Mouse (Mus musculus) thymus, adult 2 months (tissue): ENCODE results near the gene Ccdc9b. TPM values are rescaled to one million over a fixed set of nuclear protein-coding genes. Genes with fewer than 3 reads are reported as not detected.

Experiments used
- DNase-seq: peaks from one replicate; pipeline ENCODE4 v3.0.0; 2021
- H3K27ac ChIP-seq: fragments of 200-500 bp; 2 replicates; pipeline ENCODE4 v1.5.1; 2012; ENCODE audit warnings: low read length, control low read depth; ENCODE audit not compliant: control insufficient read depth, insufficient read depth
- H3K27me3 ChIP-seq: fragments of 200-500 bp; 2 replicates; pipeline ENCODE4 v1.6.1; 2012; ENCODE audit warnings: mild to moderate bottlenecking, low read length, moderate library complexity, mixed read lengths; ENCODE audit not compliant: control insufficient read depth, insufficient read depth
- H3K36me3 ChIP-seq: fragments of 200-500 bp; 2 replicates; pipeline ENCODE4 v1.6.1; 2012; ENCODE audit warnings: mild to moderate bottlenecking, low read length, moderate library complexity; ENCODE audit not compliant: control insufficient read depth, insufficient read depth
- H3K4me1 ChIP-seq: fragments of 200-500 bp; replicated peaks from 2 replicates; pipeline ENCODE4 v1.6.1; 2012; ENCODE audit warnings: low read length; ENCODE audit not compliant: control insufficient read depth, insufficient read depth
- H3K4me3 ChIP-seq: fragments of 200-500 bp; 2 replicates; pipeline ENCODE4 v1.5.1; 2012; ENCODE audit warnings: mild to moderate bottlenecking, low read length, control low read depth, moderate library complexity; ENCODE audit not compliant: control insufficient read depth, insufficient read depth
- CTCF ChIP-seq: fragments of 200-500 bp; IDR thresholded peaks from 2 replicates; pipeline ENCODE4 v1.5.1; 2012; ENCODE audit warnings: mild to moderate bottlenecking, control low read depth, low read length, moderate library complexity, borderline replicate concordance; ENCODE audit not compliant: control insufficient read depth, poor library complexity, insufficient read depth; ENCODE audit errors: extremely low read depth
- POLR2A ChIP-seq: fragments of 200-500 bp; IDR thresholded peaks from 2 replicates; pipeline ENCODE4 v1.6.1; 2012; ENCODE audit warnings: mild to moderate bottlenecking, low read length, control low read depth, moderate library complexity; ENCODE audit not compliant: control insufficient read depth, poor library complexity, insufficient read depth; ENCODE audit errors: extremely low read depth
- WGBS: fragments of 180-500 bp; shearing (Covaris S2); methylation state at CpG from one replicate; pipeline ENCODE4 v1.1.7; 2018; 5-methylcytosine and 5-hydroxymethylcytosine counted together
- polyA plus RNA-seq: library from polyadenylated mRNA; depleted of rRNA; stranded (reverse); fragments of >200 nt; gene quantifications from 2 replicates; pipeline ENCODE4 v1.2.3, GENCODE M21; 2012; rRNA removed

Ccdc9b gene
- polyA plus RNA-seq, 1 experiment: 1.8 TPM

GRCm38 (mm10) chr2:118711038-118711494 is 51.4 kb downstream of the Ccdc9b start:
- peak overlapping the region; percentile 23 for H3K4me3 ChIP-seq
- H3K27ac ChIP-seq: no peak overlapping the region
- no peaks in the 10 kb centered on the region; the same call in 1 of the 2 replicates for H3K27me3 ChIP-seq
- H3K36me3 ChIP-seq: no peaks in the 10 kb centered on the region
- WGBS: 32% methylated on average over 36 of the region's 36 CpGs
- TF ChIP-seq CTCF (no peak), POLR2A (no peak)
- no peak for DNase-seq
- H3K4me1 ChIP-seq: peaks cover 22% of the 10 kb centered on the region

GRCm38 (mm10) chr2:118709655-118710221 is 52.7 kb downstream of the Ccdc9b start:
- Histone ChIP-seq H3K4me1 (peaks cover 22% of the 10 kb centered on the region), H3K4me3 (no peak overlapping the region), H3K36me3 (no peaks in the 10 kb centered on the region), H3K27ac (no peak overlapping the region), H3K27me3 (peaks cover 2% of the 10 kb centered on the region; the same call in 1 of the 2 replicates)
- TF ChIP-seq CTCF: no peak
- DNase-seq: no peak
- 79% methylated on average over 4 of the region's 4 CpGs for WGBS

- no peak for TF ChIP-seq POLR2A
- no peak for TF ChIP-seq CTCF
- no peak for DNase-seq
- Histone ChIP-seq H3K27ac (no peak overlapping the region), H3K4me3 (no peak overlapping the region), H3K27me3 (peaks cover 14% of the 10 kb centered on the region), H3K36me3 (no peaks in the 10 kb centered on the region), H3K4me1 (peaks cover 33% of the 10 kb centered on the region)
- 94% methylated on average over 4 of the region's 4 CpGs for WGBS
Observed at GRCm38 (mm10) chr2:118708472-118708871, 54.0 kb downstream of the Ccdc9b start.

GRCm38 (mm10) chr2:118706436-118706835 is 56.0 kb downstream of the Ccdc9b start:
- 11% methylated on average over 6 of the region's 6 CpGs for WGBS
- DNase-seq: no peak
- Histone ChIP-seq H3K36me3 (no peaks in the 10 kb centered on the region), H3K4me1 (peaks cover 39% of the 10 kb centered on the region), H3K27me3 (peaks cover 28% of the 10 kb centered on the region), H3K4me3 (no peak overlapping the region), H3K27ac (no peak overlapping the region)
- TF ChIP-seq POLR2A (no peak), CTCF (no peak)

Other genes starting within 250 kb of the Ccdc9b start
- gene Bmf, start 213.0 kb downstream of the Ccdc9b start, polyA plus RNA-seq: 67.3 and 80.9 TPM in 2 replicates
- 42.0 and 53.7 TPM in 2 replicates for gene Bub1b, start 164.4 kb downstream of the Ccdc9b start, polyA plus RNA-seq
- 4.3 and 4.7 TPM in 2 replicates for gene Pak6, start 99.4 kb downstream of the Ccdc9b start, polyA plus RNA-seq
- gene Ankrd63, start 58.7 kb downstream of the Ccdc9b start, polyA plus RNA-seq: 0.20 and 0.27 TPM in 2 replicates
- gene Plcb2, start 34.2 kb downstream of the Ccdc9b start, polyA plus RNA-seq: 79.9 and 94.4 TPM in 2 replicates
- gene Inafm2, start 16.9 kb downstream of the Ccdc9b start, polyA plus RNA-seq: 18.9 and 25.7 TPM in 2 replicates
- 3.3 and 4.9 TPM in 2 replicates for gene Phgr1, start 10.1 kb upstream of the Ccdc9b start, polyA plus RNA-seq
- 0.36 and 0.41 TPM in 2 replicates for gene Disp2, start 17.1 kb upstream of the Ccdc9b start, polyA plus RNA-seq
- 19.4 and 22.8 TPM in 2 replicates for gene Knstrn, start 51.3 kb upstream of the Ccdc9b start, polyA plus RNA-seq
- gene Ivd, start 99.3 kb upstream of the Ccdc9b start, polyA plus RNA-seq: 48.3 and 50.6 TPM in 2 replicates
- gene Bahd1, start 137.7 kb upstream of the Ccdc9b start, polyA plus RNA-seq: 38.7 and 40.0 TPM in 2 replicates
- 9.0 and 10.3 TPM in 2 replicates for gene Chst14, start 163.8 kb upstream of the Ccdc9b start, polyA plus RNA-seq